Mouse (Mus musculus): Measurements from ENCODE around the gene Stox2. TPM values are rescaled to one million over a fixed set of nuclear protein-coding genes. Genes with fewer than 3 reads are reported as not detected.

Gene Stox2
- polyA plus RNA-seq (2012; rRNA removed): 25.5 and 27.8 TPM in 2 replicates

GRCm38 (mm10) chr8:47446312-47447046, at the start of gene Stox2:
TSS of gene Stox2 (minus strand) at chr8:47446362.

Other genes starting within 250 kb of the Stox2 start
- gene Trappc11, start 87.1 kb upstream of the Stox2 start, polyA plus RNA-seq (2012; rRNA removed): 45.3 and 47.7 TPM in 2 replicates
- gene Rwdd4a, start 87.3 kb upstream of the Stox2 start, polyA plus RNA-seq (2012; rRNA removed): 22.6 and 23.7 TPM in 2 replicates
- gene Ing2, start 229.2 kb upstream of the Stox2 start, polyA plus RNA-seq (2012; rRNA removed): 16.7 and 16.9 TPM in 2 replicates

Data from central nervous system, embryonic 18 days (tissue).